Mouse (Mus musculus) MEL (cell line): Measurements from ENCODE around the gene Sphkap. TPM values are rescaled to one million over a fixed set of nuclear protein-coding genes. Genes with fewer than 3 reads are reported as not detected.

ENCODE experiments used
- DNase-seq: peaks from one replicate; pipeline ENCODE4 v3.0.0; 2011; ENCODE audit warnings: low read depth, low spot score
- H3K27ac ChIP-seq: 2 replicates; pipeline ENCODE4 v1.5.1; 2012; ENCODE audit warnings: low read depth, mild to moderate bottlenecking, control low read depth, low read length, moderate library complexity; ENCODE audit not compliant: control insufficient read depth
- H3K27me3 ChIP-seq, 2 experiments: fragments of 150-350 bp in 1 of 2; sonication (generic) in 1 of 2; 2 replicates each; pipeline ENCODE4 v1.6.1; 2012; ENCODE audit warnings: low read length in 2 of 2, mild to moderate bottlenecking in 2 of 2, improper control_type of control experiment in 1 of 2, moderate library complexity in 1 of 2; ENCODE audit not compliant: insufficient read depth in 2 of 2, control insufficient read depth in 1 of 2
- H3K36me3 ChIP-seq, 2 experiments: 2 replicates each; pipeline ENCODE4 v1.6.1; 2012 to 2014; ENCODE audit warnings: low read length in 2 of 2, improper control_type of control experiment in 1 of 2, inconsistent platforms in 1 of 2, mild to moderate bottlenecking in 1 of 2; ENCODE audit not compliant: insufficient read depth in 2 of 2, control insufficient read depth in 1 of 2
- H3K4me1 ChIP-seq, 2 experiments: fragments of 150-350 bp in 1 of 2; sonication (generic) in 1 of 2; 2 replicates each; pipeline ENCODE4 v1.6.1; 2012; ENCODE audit warnings: low read length in 2 of 2, improper control_type of control experiment in 1 of 2, mild to moderate bottlenecking in 1 of 2; ENCODE audit not compliant: insufficient read depth in 2 of 2, control insufficient read depth in 1 of 2
- H3K4me3 ChIP-seq, 2 experiments: fragments of 150-350 bp in 1 of 2; sonication (generic) in 1 of 2; 2 replicates each; pipeline ENCODE4 v1.5.1; 2012; ENCODE audit warnings: low read depth in 2 of 2, low read length in 2 of 2, mild to moderate bottlenecking in 2 of 2, moderate library complexity in 2 of 2, control low read depth in 1 of 2, improper control_type of control experiment in 1 of 2; ENCODE audit not compliant: control insufficient read depth in 1 of 2, insufficient read depth in 1 of 2
- H3K79me2 ChIP-seq: 2 replicates; pipeline ENCODE4 v1.6.1; 2012; ENCODE audit warnings: mild to moderate bottlenecking, low read length, moderate library complexity; ENCODE audit not compliant: control insufficient read depth, poor library complexity, insufficient read depth
- H3K9ac ChIP-seq: 2 replicates; pipeline ENCODE4 v1.6.1; 2012; ENCODE audit warnings: low read depth, mild to moderate bottlenecking, control low read depth, low read length, moderate library complexity; ENCODE audit not compliant: control insufficient read depth, poor library complexity, severe bottlenecking
- H3K9me3 ChIP-seq: fragments of 150-350 bp; sonication (generic); replicated peaks from 2 replicates; pipeline ENCODE4 v1.6.1; 2012; ENCODE audit warnings: mild to moderate bottlenecking, low read length, improper control_type of control experiment, moderate library complexity; ENCODE audit not compliant: insufficient read depth
- BHLHE40 ChIP-seq: IDR thresholded peaks from 2 replicates; pipeline ENCODE4 v1.6.1; 2012; ENCODE audit warnings: low read depth, mild to moderate bottlenecking, inconsistent platforms, low read length, improper control_type of control experiment, borderline replicate concordance
- CHD1 ChIP-seq: IDR thresholded peaks from 2 replicates; pipeline ENCODE4 v1.6.1; 2012; ENCODE audit warnings: low read depth, mild to moderate bottlenecking, inconsistent platforms, low read length, improper control_type of control experiment
- CTCF ChIP-seq, 3 experiments: IDR thresholded peaks in 2 of 3; conservative IDR thresholded peaks in 1 of 3; 2 replicates each; pipeline ENCODE4 v1.5.1; 2011 to 2012; ENCODE audit warnings: low read length in 3 of 3, low read depth in 2 of 3, mild to moderate bottlenecking in 2 of 3, improper control_type of control experiment in 1 of 3, inconsistent platforms in 1 of 3, mixed read lengths in 1 of 3, moderate library complexity in 1 of 3; ENCODE audit not compliant: control insufficient read depth in 1 of 3, insufficient read depth in 1 of 3, poor library complexity in 1 of 3, severe bottlenecking in 1 of 3
- E2F4 ChIP-seq: IDR thresholded peaks from 2 replicates; pipeline ENCODE4 v1.6.1; 2011; ENCODE audit warnings: low read depth, low read length, improper control_type of control experiment, borderline replicate concordance
- EP300 ChIP-seq, 2 experiments: IDR thresholded peaks; 2 replicates each; pipeline ENCODE4 v1.6.1; 2011; ENCODE audit warnings: improper control_type of control experiment in 2 of 2, low read length in 2 of 2, low read depth in 1 of 2, mild to moderate bottlenecking in 1 of 2
- ETS1 ChIP-seq: IDR thresholded peaks from 2 replicates; pipeline ENCODE4 v1.6.1; 2012; ENCODE audit warnings: low read depth, mild to moderate bottlenecking, inconsistent platforms, low read length, improper control_type of control experiment, moderate library complexity
- HCFC1 ChIP-seq: IDR thresholded peaks from 2 replicates; pipeline ENCODE4 v1.6.1; 2012; ENCODE audit warnings: low read depth, mild to moderate bottlenecking, inconsistent platforms, low read length, improper control_type of control experiment, moderate library complexity
- JUND ChIP-seq: IDR thresholded peaks from 2 replicates; pipeline ENCODE4 v1.6.1; 2011; ENCODE audit warnings: low read depth, mild to moderate bottlenecking, improper control_type of control experiment, low read length
- KAT2A ChIP-seq: conservative IDR thresholded peaks from 2 replicates; pipeline ENCODE4 v1.6.1; 2012; ENCODE audit warnings: low read depth, low read length, improper control_type of control experiment, inconsistent platforms
- MAX ChIP-seq: IDR thresholded peaks from 2 replicates; pipeline ENCODE4 v1.6.1; 2011; ENCODE audit warnings: low read length, improper control_type of control experiment
- MAZ ChIP-seq: IDR thresholded peaks from 2 replicates; pipeline ENCODE4 v1.6.1; 2012; ENCODE audit warnings: low read depth, mild to moderate bottlenecking, inconsistent platforms, low read length, improper control_type of control experiment
- MEF2A ChIP-seq: IDR thresholded peaks from 2 replicates; pipeline ENCODE4 v1.6.1; 2014; ENCODE audit warnings: low read depth, mild to moderate bottlenecking, inconsistent platforms, low read length, improper control_type of control experiment; ENCODE audit not compliant: poor library complexity, insufficient replicate concordance, severe bottlenecking; ENCODE audit errors: extremely low read depth
- NELFE ChIP-seq: IDR thresholded peaks from 2 replicates; pipeline ENCODE4 v1.6.1; 2011; ENCODE audit warnings: low read depth, low read length, improper control_type of control experiment
- POLR2A ChIP-seq, 2 experiments: IDR thresholded peaks; 2 replicates each; pipeline ENCODE4 v1.6.1; 2011 to 2012; ENCODE audit warnings: low read length in 2 of 2, mild to moderate bottlenecking in 2 of 2, control low read depth in 1 of 2, improper control_type of control experiment in 1 of 2, low read depth in 1 of 2, moderate library complexity in 1 of 2; ENCODE audit not compliant: control insufficient read depth in 1 of 2, insufficient read depth in 1 of 2, poor library complexity in 1 of 2
- POLR2AphosphoS5 ChIP-seq: IDR thresholded peaks from 2 replicates; pipeline ENCODE4 v1.6.1; 2012; ENCODE audit warnings: low read depth, borderline replicate concordance, mild to moderate bottlenecking, inconsistent platforms, low read length, moderate library complexity, mixed read lengths
- RAD21 ChIP-seq: IDR thresholded peaks from 2 replicates; pipeline ENCODE4 v1.6.1; 2011; ENCODE audit warnings: mild to moderate bottlenecking, low read depth, low read length, improper control_type of control experiment
- RCOR1 ChIP-seq: IDR thresholded peaks from 2 replicates; pipeline ENCODE4 v1.6.1; 2012; ENCODE audit warnings: low read depth, mild to moderate bottlenecking, inconsistent platforms, low read length, improper control_type of control experiment
- TAL1 ChIP-seq: IDR thresholded peaks from 2 replicates; pipeline ENCODE4 v1.6.1; 2012; ENCODE audit warnings: mild to moderate bottlenecking, inconsistent platforms, low read length, moderate library complexity, mixed read lengths
- TCF12 ChIP-seq: IDR thresholded peaks from 2 replicates; pipeline ENCODE4 v1.6.1; 2014; ENCODE audit warnings: low read depth, mild to moderate bottlenecking, inconsistent platforms, low read length, improper control_type of control experiment, moderate library complexity
- USF1 ChIP-seq: IDR thresholded peaks from 2 replicates; pipeline ENCODE4 v1.6.1; 2014; ENCODE audit warnings: low read depth, mild to moderate bottlenecking, inconsistent platforms, low read length, improper control_type of control experiment, moderate library complexity
- USF2 ChIP-seq, 2 experiments: IDR thresholded peaks; 2 replicates each; pipeline ENCODE4 v1.6.1; 2011 to 2012; ENCODE audit warnings: improper control_type of control experiment in 2 of 2, low read length in 2 of 2, borderline replicate concordance in 1 of 2, inconsistent platforms in 1 of 2, low read depth in 1 of 2, mild to moderate bottlenecking in 1 of 2; ENCODE audit not compliant: insufficient read depth in 1 of 2
- ZC3H11A ChIP-seq: IDR thresholded peaks from 2 replicates; pipeline ENCODE4 v1.6.1; 2012; ENCODE audit warnings: low read depth, mild to moderate bottlenecking, inconsistent platforms, low read length, improper control_type of control experiment
- ZKSCAN1 ChIP-seq: IDR thresholded peaks from 2 replicates; pipeline ENCODE4 v1.6.1; 2012; ENCODE audit warnings: low read depth, mild to moderate bottlenecking, inconsistent platforms, low read length, improper control_type of control experiment, moderate library complexity
- ZMIZ1 ChIP-seq: IDR thresholded peaks from 2 replicates; pipeline ENCODE4 v1.6.1; 2012; ENCODE audit warnings: low read depth, mild to moderate bottlenecking, inconsistent platforms, low read length, improper control_type of control experiment, moderate library complexity
- ZNF384 ChIP-seq: IDR thresholded peaks from 2 replicates; pipeline ENCODE4 v1.6.1; 2012; ENCODE audit warnings: low read depth, mild to moderate bottlenecking, inconsistent platforms, low read length, improper control_type of control experiment
- polyA plus RNA-seq, 2 experiments: library from polyadenylated mRNA; stranded (reverse) in 1 of 2; unstranded in 1 of 2; fragments of >175 nt in 1 of 2; fragments of >200 nt in 1 of 2; gene quantifications; 2 replicates each; pipeline versions ENCODE4 v1.2.1 to v1.2.4; 2012; ENCODE audit warnings: low replicate concordance in 2 of 2, low read depth in 1 of 2; ENCODE audit not compliant: insufficient read length in 2 of 2, insufficient read depth in 1 of 2, missing spikeins in 1 of 2
- total RNA-seq: library from RNA; depleted of rRNA; stranded (reverse); fragments of 300-350 nt; gene quantifications from 2 replicates; pipeline ENCODE4 v1.2.3, GENCODE M21; 2012

Sphkap gene
- total and polyA plus RNA-seq, 3 experiments: not detected

GRCm38 (mm10) chr1:83429866-83430265, 21.9 kb upstream of the Sphkap start:
- H3K36me3 ChIP-seq: no peaks in the 10 kb centered on the region
- no peaks in the 10 kb centered on the region for H3K79me2 ChIP-seq
- no peaks in the 10 kb centered on the region for H3K9me3 ChIP-seq
- no peak for DNase-seq
- no peak overlapping the region for H3K9ac ChIP-seq
- H3K4me1 ChIP-seq: no peaks in the 10 kb centered on the region
- TF ChIP-seq KAT2A (no peak), ZNF384 (no peak), ZKSCAN1 (no peak), CTCF (IDR thresholded peaks at IDR 0.05 in 2 of 3, conservative IDR thresholded peaks at IDR 0.05 in 1 of 3; ENCODE audit: control insufficient read depth in 1 of 3, insufficient read depth in 1 of 3, low read depth in 2 of 3, low read length in 3 of 3, poor library complexity in 1 of 3, severe bottlenecking in 1 of 3) (no peak), ZMIZ1 (no peak), TAL1 (no peak), JUND (no peak), POLR2A (IDR thresholded peaks at IDR 0.05; ENCODE audit: control insufficient read depth in 1 of 2, insufficient read depth in 1 of 2, low read depth in 1 of 2, low read length in 2 of 2, poor library complexity in 1 of 2) (no peak), USF1 (no peak), USF2 (IDR thresholded peaks at IDR 0.05; ENCODE audit: borderline replicate concordance in 1 of 2, insufficient read depth in 1 of 2, low read depth in 1 of 2, low read length in 2 of 2) (no peak), HCFC1 (no peak), BHLHE40 (no peak), EP300 (IDR thresholded peaks at IDR 0.05; ENCODE audit: low read depth in 1 of 2, low read length in 2 of 2) (no peak), MAX (no peak), NELFE (no peak), ETS1 (no peak), POLR2AphosphoS5 (no peak)
- H3K27ac ChIP-seq: no peak overlapping the region
- H3K4me3 ChIP-seq: no peak overlapping the region
- H3K27me3 ChIP-seq: no peaks in the 10 kb centered on the region

- TF ChIP-seq MAZ: no peak
- no peak for TF ChIP-seq RAD21
- no peak for TF ChIP-seq MEF2A
- no peak for TF ChIP-seq E2F4
- TF ChIP-seq ZC3H11A: no peak
- no peak for TF ChIP-seq USF2 (IDR thresholded peaks at IDR 0.05; ENCODE audit: borderline replicate concordance in 1 of 2, insufficient read depth in 1 of 2, low read depth in 1 of 2, low read length in 2 of 2)
- TF ChIP-seq CHD1: no peak
- TF ChIP-seq RCOR1: no peak
- TF ChIP-seq TCF12: no peak
- TF ChIP-seq JUND: no peak
- Histone ChIP-seq H3K36me3 (no peaks in the 10 kb centered on the region), H3K4me1 (no peaks in the 10 kb centered on the region), H3K9ac (no peak overlapping the region), H3K9me3 (no peaks in the 10 kb centered on the region), H3K4me3 (no peak overlapping the region), H3K27me3 (no peaks in the 10 kb centered on the region), H3K79me2 (no peaks in the 10 kb centered on the region), H3K27ac (no peak overlapping the region)
- DNase-seq: no peak
Measured at GRCm38 (mm10) chr1:83407616-83408015, 384 bp downstream of the Sphkap start.
